Mouse (Mus musculus) left cerebral cortex, adult 9 months (tissue): ENCODE data around the gene Insl3.
"Not testable (repeated sequence)": the region's sequence is repeated elsewhere in the genome, so short reads cannot be mapped to it uniquely, and the experiment has no call there.

Experiments
- DNase-seq, 2 experiments: peaks; one replicate each; pipeline ENCODE4 v3.0.0; 2022; ENCODE audit warnings: low spot score in 2 of 2

Insl3 gene

DNA sequence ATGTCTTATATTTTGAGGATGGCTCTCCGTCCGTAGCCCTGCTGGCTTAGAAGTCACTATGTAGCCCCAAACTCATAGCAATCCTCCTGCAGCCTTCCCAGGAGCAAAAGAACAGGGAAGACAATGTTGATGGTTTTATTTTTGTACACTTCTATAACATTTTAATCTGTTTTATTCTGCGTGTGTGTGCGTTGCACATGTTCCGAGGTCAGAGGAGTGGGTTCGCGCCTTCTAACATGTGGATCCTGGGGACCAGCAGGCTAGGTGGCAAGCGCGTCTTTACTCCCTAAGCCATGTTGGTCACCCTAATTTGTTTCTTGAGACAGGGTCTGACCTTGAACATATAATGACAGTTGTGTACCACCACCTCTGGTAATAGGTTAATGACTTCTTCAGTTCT lies 12.2 kb upstream of the Insl3 start:
- no peak for DNase-seq

GRCm38 (mm10) chr8:71677555-71677954 lies 11.5 kb upstream of the Insl3 start:
- no peak for DNase-seq

DNA sequence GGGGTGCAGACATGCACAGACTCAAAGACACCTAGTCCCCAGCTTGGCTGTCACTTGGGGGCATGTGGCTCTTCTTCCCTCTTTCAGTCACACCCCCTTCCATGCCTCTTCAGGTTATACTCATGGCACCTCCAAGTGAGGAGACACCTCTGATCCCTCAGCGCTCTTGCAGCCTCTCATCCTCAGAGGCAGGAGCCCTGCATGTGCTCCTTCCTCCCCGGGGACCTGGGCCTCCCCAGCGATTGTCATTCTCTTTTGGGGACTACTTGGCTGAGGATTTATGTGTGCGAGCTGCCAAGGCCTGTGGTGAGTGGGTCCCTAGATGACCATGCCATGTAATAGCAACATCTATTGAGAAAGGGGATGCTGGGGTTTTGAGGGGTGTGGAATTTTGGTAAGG lies 10.8 kb upstream of the Insl3 start:
- no peak for DNase-seq

DNA sequence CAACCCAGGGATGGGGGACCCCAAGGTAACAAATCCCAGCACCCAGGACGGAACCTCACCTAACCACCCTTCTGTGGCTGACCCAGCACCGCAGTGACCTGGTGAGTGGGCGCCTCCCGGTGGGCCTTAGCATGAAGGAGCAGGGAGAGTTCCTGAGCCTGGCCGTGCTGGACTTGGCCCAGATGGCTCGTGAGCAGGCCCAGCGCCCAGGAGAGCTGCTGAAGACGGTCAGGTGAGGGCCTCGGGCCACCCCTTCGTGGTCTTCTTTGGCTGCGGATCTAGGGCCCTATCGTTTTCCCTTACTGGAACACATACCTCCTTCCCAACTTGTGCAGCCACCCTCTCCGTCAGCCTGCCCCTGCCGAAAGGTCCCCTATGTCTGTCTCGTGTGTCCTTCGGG lies 9.9 kb upstream of the Insl3 start:
- DNase-seq = no peak

DNA sequence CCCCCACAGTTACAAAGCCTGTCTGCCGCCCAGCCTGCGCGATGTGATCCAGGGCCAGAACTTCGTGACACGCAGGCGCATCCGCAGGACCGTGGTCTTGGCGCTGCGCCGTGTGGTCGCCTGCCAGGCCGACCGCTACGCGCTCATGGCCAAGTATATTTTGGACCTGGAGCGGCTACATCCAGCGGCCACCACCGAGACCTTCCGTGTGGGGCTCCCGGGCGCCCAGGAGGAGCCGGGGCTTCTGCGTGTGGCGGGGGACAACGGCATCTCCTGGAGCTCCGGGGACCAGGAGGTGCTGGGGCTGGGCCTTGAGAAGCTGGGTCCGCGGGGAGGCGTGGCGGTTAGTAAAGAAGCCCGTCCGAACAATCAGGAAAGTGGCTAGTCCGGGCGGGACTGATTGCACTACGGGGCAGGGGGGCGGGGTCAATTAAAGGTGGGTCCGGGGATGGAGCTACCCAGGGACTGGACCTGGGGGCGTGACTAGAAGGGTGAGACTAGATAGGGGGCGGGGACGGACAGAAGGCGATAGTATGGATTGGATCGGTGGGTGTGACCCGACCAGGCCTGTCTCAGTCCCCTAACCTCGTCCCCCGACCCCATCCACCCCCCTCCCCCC lies 9.4 kb upstream of the Insl3 start:
- no peak for DNase-seq

DNA sequence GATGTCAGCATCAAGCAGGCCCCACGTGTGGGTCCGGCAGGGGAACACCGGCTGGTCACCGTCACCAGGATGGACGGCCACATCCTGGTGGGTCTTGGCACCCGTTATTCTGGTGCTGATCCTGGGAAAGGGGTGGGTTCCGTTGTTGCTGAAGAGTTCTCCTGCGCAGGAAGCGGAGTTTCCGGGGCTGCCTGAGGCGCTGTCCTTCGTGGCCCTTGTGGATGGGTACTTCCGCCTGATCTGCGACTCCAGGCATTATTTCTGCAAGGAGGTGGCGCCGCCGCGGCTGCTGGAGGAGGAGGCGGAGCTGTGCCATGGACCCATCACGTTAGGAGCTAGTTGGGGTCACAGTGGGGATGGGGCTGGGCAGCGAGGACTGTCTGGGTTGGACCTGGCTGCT lies 8.5 kb upstream of the Insl3 start:
- DNase-seq = no peak

GRCm38 (mm10) chr8:71681369-71681915 lies 7.6 kb upstream of the Insl3 start:
- DNase-seq = no peak

- DNase-seq = no peak
These were observed 6.2 kb upstream of the Insl3 start for GRCm38 (mm10) chr8:71682832-71683231.

DNA sequence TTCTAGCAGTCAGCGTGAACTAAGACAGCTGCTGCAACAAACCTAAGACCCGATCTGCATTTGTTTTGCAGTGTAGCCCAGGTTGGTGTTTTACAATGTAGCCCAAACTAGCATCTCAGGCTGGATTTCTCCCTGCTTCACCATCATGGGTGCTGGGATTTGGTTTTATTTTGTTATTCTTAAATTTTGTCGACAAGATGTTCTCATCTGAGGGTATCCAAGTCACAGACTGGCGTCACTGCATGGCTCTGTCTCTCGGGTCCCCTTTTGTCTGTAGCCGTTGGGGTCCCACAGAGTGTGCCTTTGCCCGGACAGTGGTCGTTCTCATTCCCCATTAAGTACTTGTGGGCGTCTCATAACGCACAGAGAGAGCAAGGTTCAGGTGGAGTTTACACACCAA lies 4.3 kb upstream of the Insl3 start:
- no peak for DNase-seq

DNA sequence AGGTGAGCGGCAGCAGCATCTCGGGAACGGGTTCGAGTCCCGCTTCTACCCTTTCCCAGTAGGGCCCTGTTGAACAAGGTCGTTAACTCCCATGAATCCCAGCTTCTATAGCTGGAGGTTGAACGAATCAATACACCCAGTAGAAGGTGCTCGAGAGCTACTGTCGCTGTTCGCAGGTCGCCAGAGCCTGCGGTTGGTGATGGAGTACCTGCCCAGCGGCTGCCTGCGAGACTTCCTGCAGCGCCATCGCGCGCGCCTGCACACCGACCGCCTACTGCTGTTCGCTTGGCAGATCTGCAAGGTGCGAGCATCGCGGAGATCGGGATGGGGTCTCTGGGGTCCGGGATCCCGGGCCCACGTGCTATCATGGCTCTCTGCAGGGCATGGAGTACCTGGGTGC lies 3.4 kb upstream of the Insl3 start:
- DNase-seq = no peak

GRCm38 (mm10) chr8:71686143-71686734 lies 2.8 kb upstream of the Insl3 start:
- DNase-seq = no peak

GRCm38 (mm10) chr8:71687616-71688015 lies 1.4 kb upstream of the Insl3 start:
- DNase-seq = no peak

DNA sequence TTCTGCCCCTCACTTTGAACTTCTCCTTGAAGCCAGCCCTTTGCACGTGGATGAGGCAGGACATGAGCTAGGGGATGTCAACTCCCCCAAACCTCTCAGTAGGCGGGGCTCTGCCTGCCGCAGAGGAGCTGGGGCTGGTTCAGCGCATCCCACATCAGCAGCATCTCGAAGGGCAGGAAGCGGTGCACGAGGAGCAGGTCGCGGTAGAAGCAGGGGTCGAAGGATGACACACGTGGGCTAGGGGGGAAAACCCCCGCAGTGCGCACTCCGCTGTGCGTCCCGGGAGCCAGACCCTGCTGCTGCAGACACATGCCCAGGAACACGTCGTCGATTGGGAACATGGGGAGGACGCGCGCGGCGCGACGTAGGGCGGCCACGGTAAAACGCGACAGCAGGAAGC lies 3.5 kb downstream of the Insl3 start:
- DNase-seq = no peak

DNA sequence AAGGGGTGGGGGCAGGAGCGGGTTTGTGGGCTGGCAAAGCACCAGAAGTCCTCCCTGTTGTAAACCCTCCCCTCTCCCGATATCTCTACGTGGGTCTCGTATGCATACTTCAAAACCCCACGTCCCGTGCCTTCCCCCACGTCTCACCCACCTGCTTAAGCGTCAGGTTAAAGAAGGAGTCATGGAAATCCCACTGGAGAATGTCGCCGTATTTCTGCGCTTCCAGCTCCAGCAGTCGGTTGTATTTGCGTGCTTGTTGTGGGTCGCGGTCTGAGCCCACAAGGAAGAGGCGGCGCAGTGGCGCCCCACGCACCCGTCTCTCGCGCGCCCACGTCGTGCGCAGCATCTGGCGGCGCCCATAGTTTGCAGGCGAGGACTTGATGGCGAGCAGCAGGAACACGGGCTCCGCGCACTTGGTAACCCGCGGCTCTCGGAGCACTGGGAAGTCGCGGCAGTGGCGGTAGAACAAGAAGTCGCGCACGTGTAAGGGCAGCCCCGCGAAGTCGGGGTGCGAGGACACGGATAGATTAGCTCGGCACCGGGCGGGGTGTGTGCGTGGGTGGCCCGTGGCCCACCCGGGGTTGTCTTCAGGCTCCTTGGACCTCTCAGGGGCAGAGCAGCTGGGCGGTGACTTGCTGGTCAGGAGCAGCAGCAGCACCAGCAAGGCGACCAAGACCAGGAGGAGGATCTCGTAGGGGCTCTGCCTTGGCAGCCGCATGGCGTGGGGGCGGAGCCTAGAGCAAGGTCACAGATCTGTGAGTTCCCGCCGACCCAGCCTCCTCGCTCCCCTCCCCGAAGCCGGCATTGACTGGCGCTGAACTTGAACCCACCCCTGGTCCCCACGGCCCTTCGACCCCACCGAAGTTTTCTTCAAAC lies 4.4 kb downstream of the Insl3 start:
- no peak for DNase-seq

DNA sequence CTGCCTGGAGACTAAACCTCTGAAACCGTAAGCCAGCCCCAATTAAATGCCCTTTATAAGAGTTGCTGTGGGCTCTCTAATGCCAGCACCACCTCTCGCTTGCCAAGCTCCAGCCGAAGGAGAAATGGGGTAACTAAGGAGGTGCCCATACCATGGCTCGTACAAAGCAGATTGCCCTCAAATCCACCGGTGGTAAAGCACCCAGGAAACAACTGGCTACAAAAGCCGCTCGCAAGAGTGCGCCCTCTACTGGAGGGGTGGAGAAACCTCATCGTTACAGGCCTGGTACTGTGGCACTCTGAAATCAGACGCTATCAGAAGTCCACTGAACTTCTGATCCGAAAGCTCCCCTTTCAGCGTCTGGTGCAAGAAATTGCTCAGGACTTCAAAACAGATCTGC lies 6.4 kb downstream of the Insl3 start:
- not testable (repeated sequence) for DNase-seq

DNA sequence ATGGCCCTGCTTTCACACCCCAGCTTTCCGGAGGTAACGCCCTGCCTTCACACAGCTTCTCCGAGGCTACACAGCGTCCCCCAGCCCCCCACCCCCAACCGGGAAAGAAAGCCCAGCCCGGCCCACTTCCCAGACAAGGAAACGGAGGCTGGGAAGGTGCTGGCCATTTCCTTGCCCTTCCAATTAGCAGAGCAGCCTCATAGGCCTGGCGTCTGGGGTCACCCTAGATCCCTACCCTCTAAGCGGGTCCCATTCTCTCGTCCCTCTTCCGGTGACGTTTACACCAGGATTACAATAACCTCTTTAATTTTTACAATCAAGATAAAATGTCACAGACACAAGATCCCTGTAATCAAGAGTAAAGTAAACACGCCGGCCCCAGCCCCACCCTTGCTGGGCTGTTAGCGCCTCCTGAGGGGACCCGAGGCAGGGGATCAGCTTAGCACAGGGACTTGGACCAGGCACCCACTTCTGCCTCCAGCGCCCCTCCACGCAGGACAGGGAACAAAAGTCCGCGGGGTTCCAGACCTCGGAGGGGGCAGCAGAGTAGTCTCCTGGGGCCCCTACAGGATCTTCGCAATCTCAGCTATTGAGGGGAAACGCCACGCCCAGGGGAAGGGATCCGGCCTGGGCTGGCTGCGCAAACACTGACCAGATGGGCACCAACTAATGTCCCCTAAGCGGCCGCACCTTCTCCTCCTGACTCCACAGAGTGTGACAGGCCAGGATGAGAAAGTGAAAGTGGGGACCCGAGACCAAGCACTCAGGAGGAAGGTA lies 11.7 kb downstream of the Insl3 start:
- no peak for DNase-seq

GRCm38 (mm10) chr8:71701414-71702086 lies 12.5 kb downstream of the Insl3 start, which contains the start of gene B3gnt3:
TSS of gene B3gnt3 (minus strand) at chr8:71701789.
- no peak for DNase-seq

DNA sequence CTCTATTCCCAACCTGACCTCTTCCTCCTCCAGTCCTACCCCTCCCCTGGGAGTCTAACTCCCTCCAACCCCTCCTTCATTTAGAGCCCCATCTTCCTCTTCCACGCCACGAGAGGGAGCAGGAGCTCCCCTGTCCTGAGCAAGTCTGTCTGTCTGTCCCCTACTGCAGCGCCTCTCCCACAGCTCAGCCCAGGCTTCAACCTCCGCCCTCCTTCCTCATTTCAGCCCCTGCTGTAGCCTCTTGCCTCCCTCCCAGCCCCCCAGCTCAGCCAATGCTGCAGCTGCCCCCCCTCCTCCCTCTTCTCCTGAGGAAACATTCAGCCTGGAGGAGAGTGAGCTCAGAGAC lies 13.0 kb downstream of the Insl3 start:
- DNase-seq = no peak

GRCm38 (mm10) chr8:71702923-71703322 lies 13.9 kb downstream of the Insl3 start:
- DNase-seq = no peak

GRCm38 (mm10) chr8:71703400-71703799 lies 14.4 kb downstream of the Insl3 start:
- DNase-seq = not testable (repeated sequence)

- DNase-seq = peak in 1 of 2 experiments; percentile 69
These were observed 18.9 kb downstream of the Insl3 start for GRCm38 (mm10) chr8:71707874-71708273.
